Mouse (Mus musculus): ENCODE measurements at regions not wholly inside any gene's neighbourhood (a gene's known extent, or its start where the extent isn't known, plus 50 kb on each side); places are given as distances from the start of the nearest gene placed in this dataset.

DNA sequence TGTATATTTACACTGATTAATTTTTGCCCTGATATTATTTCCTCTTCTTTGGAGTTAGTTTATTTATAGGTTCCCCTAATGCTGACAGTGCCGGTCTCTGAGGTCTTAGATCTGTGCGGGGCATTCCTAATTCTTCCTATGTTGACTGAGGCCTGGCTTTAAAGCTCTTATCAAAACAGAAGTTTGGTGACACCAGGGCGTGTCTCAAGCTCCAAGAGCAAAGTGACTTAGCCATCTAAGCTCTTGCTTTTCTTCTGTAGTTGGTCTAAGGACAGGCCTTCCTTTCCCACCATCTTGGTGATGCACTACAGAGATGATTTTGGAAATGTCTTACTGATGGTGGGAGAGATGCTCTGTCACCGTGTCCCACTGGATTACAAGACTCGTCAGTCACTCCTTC is 258.4 kb downstream of the Tbc1d1 start:
- Histone ChIP-seq H3K4me1 (replicated peaks; ENCODE audit: control insufficient read depth, insufficient read depth, low read length) (peaks cover 6% of the 10 kb centered on the region), H3K27ac (ENCODE audit: control insufficient read depth, insufficient read depth, low read length) (no peak overlapping the region), H3K27me3 (ENCODE audit: control insufficient read depth, insufficient read depth, low read length) (no peaks in the 10 kb centered on the region), H3K36me3 (ENCODE audit: control insufficient read depth, insufficient read depth, low read length) (no peaks in the 10 kb centered on the region), H3K4me3 (ENCODE audit: control insufficient read depth, insufficient read depth, low read length) (no peak overlapping the region)
- no peak for DNase-seq
- TF ChIP-seq POLR2A (IDR thresholded peaks at IDR 0.05; ENCODE audit: control insufficient read depth, extremely low read depth, insufficient read depth, low read length, poor library complexity) (no peak), CTCF (IDR thresholded peaks at IDR 0.05; ENCODE audit: borderline replicate concordance, control insufficient read depth, extremely low read depth, insufficient read depth, low read length, poor library complexity) (no peak)
- WGBS = 96% methylated on average over 5 of the region's 5 CpGs

DNA sequence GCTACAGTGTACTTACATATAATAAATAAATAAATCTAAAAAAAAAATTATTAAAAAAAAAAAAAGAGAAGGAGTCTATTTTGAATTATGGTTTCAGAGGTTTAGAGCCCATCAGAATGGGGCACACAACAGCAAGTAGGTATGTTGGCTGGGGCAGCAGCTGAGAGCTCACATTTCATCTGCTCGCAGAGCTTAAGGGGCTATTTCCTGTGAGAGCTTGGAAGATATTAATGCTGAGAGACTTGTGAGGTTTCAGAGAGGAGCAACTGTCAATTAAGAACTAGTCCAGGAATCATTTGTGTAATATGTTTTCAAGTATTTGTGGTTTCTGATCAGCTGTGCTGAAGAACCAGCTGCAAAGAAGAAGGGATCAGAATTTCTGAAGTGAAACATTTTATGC is 263.3 kb downstream of the Tbc1d1 start:
- Histone ChIP-seq H3K4me1 (replicated peaks; ENCODE audit: control insufficient read depth, insufficient read depth, low read length) (no peaks in the 10 kb centered on the region), H3K4me3 (ENCODE audit: control insufficient read depth, insufficient read depth, low read length) (no peak overlapping the region), H3K36me3 (ENCODE audit: control insufficient read depth, insufficient read depth, low read length) (no peaks in the 10 kb centered on the region), H3K27ac (ENCODE audit: control insufficient read depth, insufficient read depth, low read length) (no peak overlapping the region), H3K27me3 (ENCODE audit: control insufficient read depth, insufficient read depth, low read length) (no peaks in the 10 kb centered on the region)
- 44% methylated on average over 1 of the region's 1 CpGs for WGBS
- TF ChIP-seq POLR2A (IDR thresholded peaks at IDR 0.05; ENCODE audit: control insufficient read depth, extremely low read depth, insufficient read depth, low read length, poor library complexity) (no peak), CTCF (IDR thresholded peaks at IDR 0.05; ENCODE audit: borderline replicate concordance, control insufficient read depth, extremely low read depth, insufficient read depth, low read length, poor library complexity) (no peak)
- DNase-seq = no peak

DNA sequence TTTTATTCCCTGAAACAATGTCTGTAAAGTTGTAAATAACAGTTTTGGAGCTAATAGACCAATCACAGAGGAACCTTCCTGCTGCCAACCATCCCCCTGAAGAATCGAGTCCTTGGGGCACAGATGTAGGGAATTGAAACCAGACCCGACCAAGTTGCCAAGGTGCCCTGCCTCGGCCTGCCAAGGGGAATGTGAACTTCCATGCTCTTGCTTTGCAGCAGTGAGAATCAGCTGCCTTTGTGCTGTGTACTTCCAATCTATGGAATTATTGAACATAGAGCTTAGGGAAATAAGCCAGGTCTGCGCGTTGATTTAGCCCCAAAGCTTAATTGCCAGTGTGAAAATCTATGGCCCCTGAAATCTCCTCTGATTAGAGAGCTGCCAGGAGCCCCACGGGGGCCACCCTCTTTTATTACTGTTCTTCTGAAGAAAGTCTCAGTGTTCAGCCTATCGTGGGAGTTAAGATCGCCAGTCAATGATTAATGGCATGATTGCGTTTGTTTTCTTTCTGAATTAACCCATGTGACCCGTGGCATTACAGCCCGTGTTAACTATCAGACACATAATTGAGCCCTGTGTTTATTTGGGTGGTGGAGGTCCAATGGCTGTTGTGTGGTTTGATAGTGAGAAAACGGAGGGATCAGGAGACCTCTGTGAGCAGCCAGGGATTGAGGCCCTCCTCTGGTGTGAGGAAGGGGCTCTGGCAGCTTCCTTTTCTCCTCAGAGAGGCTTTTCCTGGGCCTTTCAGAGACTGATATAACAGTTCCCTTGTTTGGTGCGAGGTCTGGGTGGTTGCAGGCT is 266.9 kb downstream of the Tbc1d1 start:
- Histone ChIP-seq H3K4me3 (ENCODE audit: control insufficient read depth, insufficient read depth, low read length) (no peak overlapping the region), H3K27ac (ENCODE audit: control insufficient read depth, insufficient read depth, low read length) (no peak overlapping the region)
- WGBS = 82% methylated on average over 13 of the region's 13 CpGs

DNA sequence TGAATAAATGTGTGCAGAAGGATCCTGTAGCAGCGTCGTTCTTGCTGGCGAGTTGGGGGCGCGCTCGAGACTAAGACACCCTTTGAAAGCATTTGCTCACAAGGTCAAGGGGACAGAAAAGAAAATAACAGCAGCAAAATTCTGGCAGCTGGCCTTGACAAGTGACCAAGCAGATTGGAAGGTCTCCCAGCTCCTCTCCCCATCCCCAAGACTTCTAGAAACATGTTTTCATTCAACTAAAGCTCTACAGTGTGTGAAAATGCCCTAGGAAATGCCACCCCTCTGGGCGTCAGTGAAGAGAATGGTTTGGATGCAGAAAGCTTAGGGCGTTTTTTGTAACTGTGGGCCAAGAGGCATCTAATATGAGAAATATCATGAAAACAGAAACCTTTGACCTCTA is 272.7 kb downstream of the Tbc1d1 start:
- no peak for DNase-seq
- WGBS = 96% methylated on average over 8 of the region's 8 CpGs
- H3K4me3 ChIP-seq (ENCODE audit: control insufficient read depth, insufficient read depth, low read length) = no peak overlapping the region
- H3K27me3 ChIP-seq (ENCODE audit: control insufficient read depth, insufficient read depth, low read length) = no peaks in the 10 kb centered on the region
- no peaks in the 10 kb centered on the region for H3K4me1 ChIP-seq (replicated peaks; ENCODE audit: control insufficient read depth, insufficient read depth, low read length)
- no peaks in the 10 kb centered on the region for H3K36me3 ChIP-seq (ENCODE audit: control insufficient read depth, insufficient read depth, low read length)
- TF ChIP-seq POLR2A (IDR thresholded peaks at IDR 0.05; ENCODE audit: control insufficient read depth, extremely low read depth, insufficient read depth, low read length, poor library complexity) (no peak), CTCF (IDR thresholded peaks at IDR 0.05; ENCODE audit: borderline replicate concordance, control insufficient read depth, extremely low read depth, insufficient read depth, low read length, poor library complexity) (no peak)
- no peak overlapping the region for H3K27ac ChIP-seq (ENCODE audit: control insufficient read depth, insufficient read depth, low read length)

More for the DNA sequence above, 266.9 kb downstream of the Tbc1d1 start:
- H3K36me3 ChIP-seq (ENCODE audit: control insufficient read depth, insufficient read depth, low read length) = no peaks in the 10 kb centered on the region
- no peak for DNase-seq
- H3K4me1 ChIP-seq (replicated peaks; ENCODE audit: control insufficient read depth, insufficient read depth, low read length) = no peaks in the 10 kb centered on the region
- TF ChIP-seq CTCF (IDR thresholded peaks at IDR 0.05; ENCODE audit: borderline replicate concordance, control insufficient read depth, extremely low read depth, insufficient read depth, low read length, poor library complexity) (no peak), POLR2A (IDR thresholded peaks at IDR 0.05; ENCODE audit: control insufficient read depth, extremely low read depth, insufficient read depth, low read length, poor library complexity) (no peak)
- no peaks in the 10 kb centered on the region for H3K27me3 ChIP-seq (ENCODE audit: control insufficient read depth, insufficient read depth, low read length)

GRCm38 (mm10) chr5:64430501-64430900 is 274.4 kb downstream of the Tbc1d1 start:
- H3K4me3 ChIP-seq (ENCODE audit: control insufficient read depth, insufficient read depth, low read length) = no peak overlapping the region
- H3K27me3 ChIP-seq (ENCODE audit: control insufficient read depth, insufficient read depth, low read length) = no peaks in the 10 kb centered on the region
- no peaks in the 10 kb centered on the region for H3K36me3 ChIP-seq (ENCODE audit: control insufficient read depth, insufficient read depth, low read length)
- no peak for DNase-seq
- TF ChIP-seq POLR2A (IDR thresholded peaks at IDR 0.05; ENCODE audit: control insufficient read depth, extremely low read depth, insufficient read depth, low read length, poor library complexity) = no peak
- TF ChIP-seq CTCF (IDR thresholded peaks at IDR 0.05; ENCODE audit: borderline replicate concordance, control insufficient read depth, extremely low read depth, insufficient read depth, low read length, poor library complexity) = no peak
- no peaks in the 10 kb centered on the region for H3K4me1 ChIP-seq (replicated peaks; ENCODE audit: control insufficient read depth, insufficient read depth, low read length)
- WGBS = 94% methylated on average over 3 of the region's 3 CpGs
- H3K27ac ChIP-seq (ENCODE audit: control insufficient read depth, insufficient read depth, low read length) = no peak overlapping the region

- TF ChIP-seq POLR2A (IDR thresholded peaks at IDR 0.05; ENCODE audit: control insufficient read depth, extremely low read depth, insufficient read depth, low read length, poor library complexity) = no peak
- TF ChIP-seq CTCF (IDR thresholded peaks at IDR 0.05; ENCODE audit: borderline replicate concordance, control insufficient read depth, extremely low read depth, insufficient read depth, low read length, poor library complexity) = no peak
- H3K4me3 ChIP-seq (ENCODE audit: control insufficient read depth, insufficient read depth, low read length) = no peak overlapping the region
- no peaks in the 10 kb centered on the region for H3K36me3 ChIP-seq (ENCODE audit: control insufficient read depth, insufficient read depth, low read length)
- no peak overlapping the region for H3K27ac ChIP-seq (ENCODE audit: control insufficient read depth, insufficient read depth, low read length)
- H3K27me3 ChIP-seq (ENCODE audit: control insufficient read depth, insufficient read depth, low read length) = no peaks in the 10 kb centered on the region
- no peak for DNase-seq
- no peaks in the 10 kb centered on the region for H3K4me1 ChIP-seq (replicated peaks; ENCODE audit: control insufficient read depth, insufficient read depth, low read length)
- 94% methylated on average over 6 of the region's 6 CpGs for WGBS
Observed at GRCm38 (mm10) chr5:64431624-64432023, 275.5 kb downstream of the Tbc1d1 start.

Data from thymus, adult 2 months (tissue).